Mouse (Mus musculus) kidney, postnatal 36 days (tissue): ENCODE results near the gene Rftn1.

ENCODE experiments used
- DNase-seq, 2 experiments: peaks; one replicate each; pipeline ENCODE4 v3.0.0; 2021 to 2022; ENCODE audit warnings: mixed read lengths in 2 of 2

The Rftn1 gene

DNA sequence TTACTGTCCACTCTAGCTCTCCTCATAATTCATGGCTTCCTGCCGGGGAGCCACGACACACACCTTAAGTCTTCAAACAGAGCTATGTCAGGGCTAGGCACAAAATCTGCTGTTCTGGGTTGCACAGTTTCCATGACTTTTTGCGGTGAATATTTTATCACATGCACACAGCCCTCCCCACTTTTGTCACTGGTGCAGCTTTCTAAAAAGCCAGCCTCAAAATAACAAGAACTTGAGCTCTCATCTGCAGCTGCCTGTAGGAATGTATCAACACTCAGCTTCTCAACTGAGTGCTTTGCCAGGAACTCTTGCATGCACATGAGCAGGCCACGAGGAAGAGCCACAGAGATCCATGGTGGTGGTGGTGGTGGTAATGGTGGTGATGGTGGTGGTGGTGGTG is 129.0 kb downstream of the Rftn1 start:
- no peak for DNase-seq

DNA sequence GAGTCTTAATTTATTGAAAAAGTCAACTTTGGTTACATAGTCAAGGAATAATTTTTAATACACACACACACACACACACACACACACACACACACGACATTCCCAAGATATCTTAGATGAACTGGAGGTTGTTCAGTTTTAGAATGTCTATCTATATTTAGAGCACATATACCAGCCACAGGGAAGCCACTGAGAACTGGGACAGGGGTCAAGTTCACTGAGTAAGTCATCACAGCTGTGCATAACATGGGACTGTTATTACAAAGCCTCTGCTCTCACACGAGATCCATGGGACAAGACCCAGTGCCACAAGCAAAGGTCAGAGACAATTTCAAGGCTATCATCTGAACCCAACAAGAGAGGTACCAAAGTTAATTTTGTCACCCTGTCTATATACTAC is 130.3 kb downstream of the Rftn1 start:
- no peak for DNase-seq

DNA sequence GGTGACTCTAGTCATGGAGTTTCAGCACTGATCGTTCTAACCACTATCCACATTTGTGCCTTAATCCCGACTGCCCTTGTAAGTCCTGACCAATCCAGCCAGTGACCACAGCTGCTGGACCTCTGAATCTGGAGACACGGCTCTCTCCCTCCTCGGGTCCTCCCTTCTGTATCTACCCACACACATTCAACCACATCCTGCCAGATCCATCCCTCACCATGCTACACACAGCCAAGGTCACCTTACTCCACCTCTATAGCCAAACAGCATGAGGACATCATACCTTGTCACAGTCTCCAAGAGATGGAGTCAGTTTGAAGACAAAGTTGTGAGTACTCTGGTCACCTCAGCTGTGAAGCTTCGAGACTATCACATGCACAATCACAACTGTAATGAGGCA is 131.1 kb downstream of the Rftn1 start:
- DNase-seq = no peak

DNA sequence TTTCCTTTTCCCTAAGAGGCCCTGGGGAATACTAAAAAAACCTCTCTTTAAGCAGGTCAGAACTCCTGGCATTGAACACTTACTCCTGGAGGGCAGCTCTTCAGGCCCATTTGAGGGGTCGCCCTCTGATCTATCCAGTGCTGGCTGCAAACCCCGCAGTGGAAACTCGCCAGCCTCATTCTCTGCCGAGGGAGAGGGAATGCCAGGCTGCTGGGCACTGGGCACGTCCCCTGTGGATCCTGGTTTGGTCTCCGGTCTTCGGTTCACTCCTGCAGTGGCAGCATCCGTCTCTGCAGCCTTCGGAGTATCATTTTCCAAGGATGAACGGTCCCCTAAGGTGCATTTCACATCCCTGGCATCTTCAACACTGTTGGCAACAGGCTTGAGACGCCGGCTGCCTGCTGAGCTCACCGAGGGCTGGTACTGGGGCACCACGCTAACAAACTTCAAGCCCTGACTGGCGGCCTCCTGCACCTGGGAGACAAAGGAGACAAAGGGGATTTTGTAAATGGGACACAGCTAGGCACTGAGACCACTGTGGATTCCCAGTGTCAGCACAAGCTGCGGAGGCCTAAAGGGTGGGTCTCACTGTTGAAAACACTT is 135.2 kb downstream of the Rftn1 start:
- DNase-seq = no peak

DNA sequence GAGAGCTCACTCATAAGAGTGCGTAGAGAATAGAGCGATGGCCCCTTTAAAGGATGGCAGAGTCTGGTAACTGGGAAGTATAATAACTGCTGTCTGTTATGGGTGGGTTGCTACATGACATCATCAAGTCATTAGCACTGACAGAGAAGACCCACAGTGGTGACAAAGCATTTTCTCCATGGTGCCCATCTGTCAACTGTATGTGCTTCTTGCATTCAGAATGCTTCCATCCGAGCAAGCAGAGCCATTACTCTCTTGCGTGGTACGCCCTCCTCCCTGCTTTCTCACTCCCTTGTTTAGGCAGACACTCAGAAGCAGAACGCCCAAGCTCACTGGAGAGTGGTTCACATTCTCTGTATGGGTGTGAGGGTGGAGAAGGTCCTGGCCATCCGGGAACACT is 135.9 kb downstream of the Rftn1 start:
- no peak for DNase-seq

DNA sequence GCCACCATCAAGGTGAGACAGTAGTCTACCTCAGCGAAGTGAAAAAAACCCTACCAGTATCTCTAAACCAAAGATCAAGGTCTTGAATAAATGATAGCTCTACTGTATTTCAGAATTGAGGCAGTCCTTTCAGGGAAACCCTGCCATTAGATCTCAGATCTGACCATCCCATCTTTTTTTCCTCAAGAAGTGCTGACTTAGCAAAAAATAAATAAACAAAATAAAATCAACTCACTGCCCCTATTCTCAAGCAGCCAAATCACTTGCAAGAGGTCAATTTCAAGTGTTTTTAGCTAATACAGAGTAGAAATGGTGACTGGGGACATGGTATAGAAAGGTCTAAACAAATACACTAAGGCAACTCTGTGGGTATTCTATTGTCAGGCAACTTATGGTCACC is 136.5 kb downstream of the Rftn1 start:
- no peak for DNase-seq

DNA sequence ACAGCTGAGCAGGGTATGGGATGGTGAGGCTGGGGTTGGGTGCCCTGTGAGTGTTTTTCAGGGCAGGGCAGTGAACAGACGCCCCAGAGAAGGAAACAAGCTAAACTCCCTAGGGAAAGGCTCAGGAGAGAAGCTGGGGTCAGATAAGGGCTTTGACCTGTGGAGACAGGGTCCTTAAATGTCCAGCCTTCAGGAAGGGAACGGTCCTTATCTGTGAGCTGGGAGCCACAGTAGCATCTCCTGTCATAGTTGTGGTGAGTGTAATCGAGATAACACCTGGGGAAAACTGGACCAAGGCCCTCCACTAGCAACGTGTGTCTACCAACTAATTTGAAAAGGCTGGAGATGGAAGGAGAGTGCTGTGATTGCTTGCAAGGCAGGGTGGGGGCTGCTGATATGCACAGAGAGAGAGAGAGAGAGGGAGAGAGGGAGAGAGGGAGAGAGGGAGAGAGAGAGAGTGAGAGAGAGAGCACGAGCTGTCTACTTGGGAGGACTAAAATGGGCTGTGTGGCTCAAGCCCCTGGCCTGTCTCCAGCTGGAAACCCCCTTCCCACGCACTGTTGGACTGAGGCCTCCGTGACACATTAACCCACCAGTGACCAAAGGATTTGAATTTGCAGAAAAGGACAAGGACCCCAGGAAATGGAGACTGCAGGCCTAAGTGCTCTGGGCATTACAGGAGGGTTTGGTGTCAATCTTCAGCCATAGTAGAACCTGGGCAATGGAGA is 137.6 kb downstream of the Rftn1 start:
- DNase-seq = no peak

DNA sequence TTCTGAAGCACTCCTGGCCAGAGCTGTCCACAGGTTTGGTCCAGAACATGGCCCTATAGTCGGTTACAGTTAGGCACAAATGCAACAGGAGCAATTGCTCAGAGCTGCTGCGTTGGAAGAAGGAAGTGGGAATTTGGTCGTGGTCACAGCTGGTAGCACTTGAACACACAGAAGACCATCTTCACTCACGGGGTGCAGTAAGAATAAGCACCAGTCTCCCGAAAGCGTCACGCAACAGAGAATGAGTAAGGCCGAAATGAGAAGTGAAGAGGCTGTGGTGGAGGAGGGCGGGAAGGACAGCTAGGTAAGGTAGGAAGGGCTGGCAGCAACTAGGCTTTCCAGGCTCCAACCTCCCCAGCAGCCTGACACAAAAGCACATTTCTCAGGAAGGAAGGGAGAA is 140.0 kb downstream of the Rftn1 start:
- DNase-seq = no peak

DNA sequence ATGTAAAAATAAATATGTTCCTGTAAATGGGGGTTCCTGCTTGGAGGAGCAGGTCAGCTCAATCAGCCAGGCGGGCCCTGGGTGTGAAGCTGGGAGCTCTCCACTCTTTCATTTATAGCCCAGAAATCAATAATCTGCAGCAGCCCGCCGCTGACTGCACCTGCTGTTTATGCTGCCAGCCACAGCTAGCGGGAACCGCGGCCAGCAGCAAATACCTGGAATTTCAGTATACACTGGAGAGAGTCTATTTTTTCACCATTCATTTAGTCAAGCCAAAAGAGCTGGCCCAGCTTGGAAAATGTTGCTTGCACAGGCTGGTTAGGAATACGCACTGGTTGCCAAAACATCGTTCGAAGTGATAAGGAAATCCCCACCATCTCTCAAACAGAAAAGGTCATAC is 142.3 kb downstream of the Rftn1 start:
- DNase-seq = no peak

DNA sequence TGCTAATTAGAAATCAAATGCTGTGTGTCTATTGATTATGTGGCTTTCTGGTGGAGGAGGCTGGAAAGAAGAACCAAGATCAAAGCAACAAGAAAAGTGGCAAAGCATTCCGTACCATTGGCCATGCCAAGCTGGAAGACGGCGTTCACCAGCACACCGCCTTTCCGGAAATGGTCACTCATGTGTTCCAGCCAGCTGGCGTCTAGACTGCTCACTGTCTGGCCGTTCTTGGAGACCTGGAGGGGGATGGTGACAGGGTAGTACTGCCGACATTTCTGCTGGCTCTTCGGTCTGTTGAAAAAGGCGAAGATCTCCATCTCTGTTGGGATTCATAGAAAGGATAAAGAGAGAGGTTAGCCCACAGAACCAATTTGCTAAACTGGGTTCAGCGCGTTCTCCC is 143.3 kb downstream of the Rftn1 start:
- no peak for DNase-seq

DNA sequence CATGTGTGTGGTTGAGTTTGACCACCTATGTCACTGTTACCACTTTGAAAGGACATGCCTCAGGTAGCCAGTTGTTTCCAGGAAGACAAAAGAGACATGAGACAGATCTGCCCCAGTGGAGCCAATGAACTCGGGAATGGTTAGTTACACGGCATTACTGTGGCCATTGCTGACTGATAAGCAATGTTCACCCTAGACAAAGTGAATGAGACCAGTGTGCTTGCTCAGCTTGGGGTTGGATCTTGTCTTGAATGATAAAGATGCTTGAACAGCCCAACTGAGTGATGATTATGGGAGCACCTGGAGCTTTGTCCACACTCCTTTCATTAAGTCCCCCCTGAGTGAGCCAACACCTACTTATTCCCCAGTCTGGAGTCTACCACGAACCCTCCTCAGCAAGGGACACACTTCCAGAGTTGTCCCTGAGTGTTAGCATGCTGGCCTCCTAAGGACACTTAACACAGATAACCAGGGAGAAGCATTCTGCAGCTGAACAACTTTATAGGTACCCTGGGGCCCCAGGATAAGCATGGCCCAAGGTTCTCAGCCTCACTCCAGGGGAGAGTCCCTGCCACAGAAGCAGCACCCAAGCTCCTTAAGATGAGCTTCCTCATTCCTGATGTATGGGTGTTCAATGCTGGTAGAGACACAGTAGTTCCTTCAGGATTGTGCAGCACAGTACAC is 149.6 kb downstream of the Rftn1 start:
- no peak for DNase-seq

DNA sequence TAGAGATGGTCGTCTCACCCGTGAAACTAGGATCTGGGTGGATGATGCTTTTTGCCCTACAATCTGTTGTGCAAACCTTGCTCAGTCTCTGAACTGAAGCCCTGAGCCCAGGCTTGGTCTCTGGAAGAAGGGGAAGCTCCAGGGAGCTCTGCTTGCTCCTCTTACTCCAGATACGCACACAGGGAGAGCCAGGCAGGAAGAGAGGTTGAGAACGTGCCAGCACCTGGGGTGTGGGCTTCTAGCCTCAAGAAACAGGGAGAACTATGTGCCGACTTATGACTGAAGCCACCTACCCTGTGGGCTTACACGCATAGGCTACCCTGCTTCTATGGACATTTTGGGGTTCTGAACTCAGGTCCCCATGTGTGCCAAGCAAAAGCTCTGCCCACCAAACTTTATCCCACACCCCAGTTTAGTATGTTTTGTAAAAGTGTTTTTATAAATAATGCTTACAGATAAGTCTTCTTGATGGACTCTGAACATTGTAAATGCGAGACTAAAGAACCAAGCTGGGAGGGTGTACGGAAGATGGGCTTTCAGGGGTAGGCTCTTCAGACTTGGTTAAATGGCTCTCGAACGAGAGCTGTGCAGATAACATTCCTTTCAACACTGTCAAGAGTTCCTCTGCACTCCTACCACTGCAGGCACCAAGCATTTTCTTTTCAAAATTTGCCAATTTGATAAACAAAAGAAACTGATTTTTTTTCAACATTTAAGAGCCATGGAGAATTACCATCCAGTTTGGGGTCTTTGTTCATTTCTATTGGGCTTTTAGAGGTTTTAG is 152.4 kb downstream of the Rftn1 start:
- DNase-seq = no peak

DNA sequence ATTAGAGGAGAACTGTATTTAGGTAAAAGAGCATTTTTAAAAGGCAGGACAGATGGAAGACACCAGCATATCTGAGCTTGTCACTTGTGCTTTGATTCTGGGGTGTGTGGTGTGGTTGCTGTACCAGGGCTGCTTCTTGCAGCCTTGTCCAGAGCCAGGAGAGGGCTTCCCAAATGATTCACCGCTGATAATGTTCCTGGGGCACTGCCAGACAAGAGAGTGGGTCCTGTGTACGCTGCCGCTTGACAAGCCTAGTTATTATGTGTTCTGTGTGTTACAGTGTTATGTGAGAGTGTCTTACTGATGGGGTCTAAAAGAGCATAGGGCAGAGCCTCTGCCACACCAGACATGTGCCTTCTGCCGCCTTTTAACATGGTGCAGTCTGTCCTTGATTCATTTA is 153.1 kb downstream of the Rftn1 start:
- DNase-seq = no peak

DNA sequence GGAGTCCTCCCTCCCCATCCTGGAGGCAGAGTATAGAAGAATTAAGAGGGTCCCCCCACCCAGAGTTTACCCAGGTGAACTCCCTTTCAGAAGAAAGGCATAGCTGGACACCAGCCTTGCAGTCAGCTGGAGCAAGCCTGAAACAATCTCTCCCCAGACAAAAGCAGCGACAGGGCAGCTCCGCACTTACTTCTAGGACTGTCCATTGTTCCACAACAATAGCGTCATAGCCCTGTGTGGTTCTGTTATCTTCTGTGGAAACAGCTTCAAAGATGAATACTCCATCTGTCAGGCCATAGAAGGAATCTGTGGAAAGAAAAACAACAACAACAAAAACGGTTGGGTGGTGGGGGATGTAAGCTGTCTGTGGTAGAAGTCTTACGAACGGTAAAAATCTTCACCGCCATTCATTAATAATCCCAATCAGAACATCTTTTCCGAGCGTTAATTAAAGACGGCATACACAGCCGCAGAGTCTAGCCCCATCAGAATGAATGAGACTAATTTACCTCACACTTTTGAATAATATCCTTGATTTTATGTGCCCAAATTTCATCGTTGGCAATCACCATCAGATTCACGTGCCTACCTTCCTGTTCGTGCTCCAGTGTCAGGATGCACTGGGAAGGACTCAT is 153.6 kb downstream of the Rftn1 start:
- no peak for DNase-seq

DNA sequence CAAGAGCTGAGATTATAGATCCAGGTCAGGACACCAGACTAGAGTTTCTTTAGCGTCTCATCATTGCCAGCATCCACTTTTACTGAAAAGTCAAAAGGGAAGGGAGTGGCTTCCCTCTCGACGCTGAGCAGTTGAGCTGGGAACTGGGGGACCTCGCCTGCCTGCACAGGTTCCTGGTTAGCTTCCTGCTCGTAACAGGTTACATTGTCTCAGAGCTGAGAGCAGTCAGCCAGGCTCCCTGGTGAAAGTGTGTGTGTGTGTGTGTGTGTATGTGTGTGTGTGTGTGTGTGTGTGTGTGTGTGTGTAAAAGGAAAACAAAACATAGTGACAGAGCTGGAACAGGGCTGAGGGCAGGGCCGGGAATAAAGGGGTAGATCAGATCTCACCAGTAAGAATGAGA is 156.8 kb downstream of the Rftn1 start:
- DNase-seq = peak; percentile 10 to 16

DNA sequence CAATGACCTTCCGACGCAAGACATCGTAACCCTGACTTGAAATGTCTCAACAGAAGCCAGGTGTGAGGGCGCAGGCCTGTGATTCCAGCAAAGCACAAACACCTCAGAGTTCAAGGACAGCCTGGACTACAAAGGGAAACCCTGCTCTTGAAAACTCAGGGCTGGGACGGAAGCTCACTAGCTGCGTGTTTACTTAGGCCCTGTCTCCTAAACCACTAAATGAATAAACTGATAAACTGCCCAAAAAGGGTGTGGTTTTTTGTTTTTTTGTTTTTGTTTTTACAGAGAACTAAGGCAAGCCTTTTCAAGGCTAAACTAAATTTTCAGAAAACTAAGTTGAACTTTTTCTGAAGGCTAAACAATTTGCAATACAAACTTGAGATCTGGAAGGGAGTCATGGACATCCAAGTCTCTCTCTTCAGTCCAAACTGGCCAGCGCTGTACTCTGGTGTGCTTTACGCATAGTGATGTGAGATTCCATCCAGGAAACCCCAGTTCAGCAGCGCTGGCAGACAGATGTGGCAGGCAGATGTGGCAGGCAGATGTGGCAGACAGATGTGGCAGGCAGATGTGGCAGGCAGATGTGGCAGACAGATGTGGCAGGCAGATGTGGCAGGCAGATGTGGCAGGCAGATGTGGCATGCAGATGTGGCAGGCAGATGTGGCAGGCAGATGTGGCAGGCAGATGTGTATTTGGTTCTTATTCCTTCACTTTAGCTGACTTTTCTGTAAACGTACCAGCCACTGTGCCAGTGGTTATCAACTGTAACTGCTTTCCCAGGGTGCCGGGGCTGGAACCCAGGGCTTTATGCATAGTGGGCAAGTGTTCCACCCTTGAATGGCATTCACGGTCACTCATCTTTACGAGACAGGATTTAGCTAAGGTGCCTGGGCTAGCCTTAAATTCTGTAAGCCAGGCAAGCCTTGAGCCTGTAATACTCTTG is 158.7 kb downstream of the Rftn1 start:
- DNase-seq = no peak

DNA sequence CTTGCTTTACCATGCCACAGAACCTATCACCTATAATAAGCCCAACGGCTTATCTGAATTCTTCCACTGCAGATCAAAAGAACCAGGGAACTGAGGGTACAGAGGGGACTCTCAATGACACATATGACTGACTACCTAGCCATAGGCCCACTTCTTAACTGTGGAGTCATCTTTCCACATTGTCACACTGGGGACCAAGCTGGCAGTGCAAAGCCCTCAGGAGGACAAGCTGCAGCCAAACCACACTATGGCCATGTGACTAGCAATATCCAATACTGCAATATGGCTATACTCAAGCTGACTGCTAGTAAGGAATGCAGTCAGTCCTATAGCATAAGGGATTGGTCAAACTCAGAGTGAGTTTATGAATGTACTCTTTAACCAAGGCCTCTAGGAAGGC is 164.8 kb downstream of the Rftn1 start:
- DNase-seq = no peak

DNA sequence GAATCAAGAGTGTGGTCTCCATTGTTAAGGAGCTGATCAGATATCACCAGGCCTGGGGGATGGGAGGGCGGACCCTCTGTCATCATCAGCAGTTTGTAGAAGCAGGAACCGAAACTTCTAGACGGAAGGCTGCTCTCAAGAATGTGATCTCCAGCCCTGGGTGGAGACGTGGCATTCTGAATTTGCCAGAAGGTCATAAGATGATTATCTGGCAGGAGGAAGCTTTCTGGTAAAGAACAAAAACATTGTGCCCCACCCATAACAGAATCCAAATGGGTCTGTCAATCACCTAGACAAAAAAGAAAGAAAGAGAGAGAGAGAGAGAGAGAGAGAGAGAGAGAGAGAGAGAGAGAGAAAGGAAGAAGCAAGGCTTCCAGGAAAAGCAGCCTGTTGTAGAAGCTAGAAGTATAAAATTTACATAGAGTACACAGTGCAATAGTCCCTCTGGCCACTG is 165.3 kb downstream of the Rftn1 start:
- peak; percentile 11 to 35 for DNase-seq

DNA sequence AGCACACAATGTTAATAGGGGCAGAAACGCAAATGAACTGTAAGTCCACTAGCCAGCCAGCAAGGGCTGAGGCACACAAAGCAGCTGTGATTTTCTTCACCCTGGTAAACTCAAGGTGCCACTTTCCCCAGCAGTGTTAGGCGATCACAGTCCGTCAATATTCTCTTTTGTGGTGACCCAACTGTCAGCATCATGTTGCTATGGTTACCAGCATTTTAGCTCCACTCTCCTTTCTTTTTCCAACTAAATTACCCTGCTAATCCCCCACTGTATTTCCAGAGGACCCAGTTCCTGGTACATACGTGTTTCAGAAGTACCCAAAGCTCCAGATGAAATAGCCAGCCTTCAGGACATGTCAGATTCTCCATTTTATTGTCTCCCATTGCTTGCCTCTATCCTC is 169.1 kb downstream of the Rftn1 start:
- DNase-seq = no peak

DNA sequence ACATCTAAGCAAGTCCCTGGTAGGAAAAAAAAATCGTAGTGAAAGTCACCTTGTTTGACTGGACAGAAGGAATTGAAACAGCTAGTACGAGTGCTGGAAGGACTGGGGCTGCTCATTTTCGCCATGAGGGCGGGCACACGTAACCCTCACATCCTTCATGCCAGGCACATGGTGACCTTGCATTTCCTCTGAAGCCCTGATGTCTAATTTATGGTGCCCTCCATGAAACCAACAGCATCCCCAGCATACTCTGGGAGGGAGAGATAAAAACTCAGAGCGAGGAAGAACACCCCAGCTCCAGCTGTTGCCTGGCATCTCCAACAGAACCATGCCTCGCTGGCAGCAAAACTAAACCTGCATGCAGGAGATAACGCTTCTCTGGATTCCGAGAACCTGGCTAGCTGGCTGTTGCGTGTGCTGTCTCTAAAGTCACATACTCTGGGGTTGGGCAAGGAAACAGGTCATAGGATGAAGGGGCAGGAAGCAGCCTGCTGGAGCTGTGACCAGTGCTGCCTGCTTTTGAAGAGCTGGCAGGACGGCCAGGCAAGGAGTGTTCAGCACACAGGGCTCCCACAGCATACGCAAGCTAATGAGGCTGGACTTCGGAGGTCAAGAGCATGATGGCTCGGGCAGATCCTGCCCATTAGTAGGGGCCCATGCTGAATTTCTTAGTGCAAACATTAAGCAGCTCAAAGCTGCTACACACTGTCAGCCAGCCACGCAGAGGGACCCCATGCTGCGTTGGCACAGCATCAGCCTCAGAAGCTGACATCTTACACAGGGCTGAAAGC is 170.1 kb downstream of the Rftn1 start:
- no peak for DNase-seq

DNA sequence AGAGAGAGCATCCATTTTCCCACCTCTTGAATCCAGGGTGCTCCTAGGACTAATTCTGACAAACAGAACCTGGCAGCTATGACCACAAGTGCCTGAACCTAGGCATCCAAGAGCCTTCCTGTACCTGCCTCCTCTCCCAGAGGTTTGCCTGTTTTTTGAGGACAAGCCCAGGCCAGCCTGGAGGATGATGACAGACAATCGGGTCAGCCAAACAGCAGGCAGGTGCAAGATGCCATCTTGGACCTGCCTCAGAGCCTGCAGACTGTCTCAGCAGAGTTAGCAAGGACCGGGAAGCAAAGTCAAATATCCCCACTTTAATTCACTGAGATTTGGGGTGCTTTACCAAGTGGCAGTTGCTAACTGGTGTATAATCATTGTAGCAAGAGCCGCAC is 170.7 kb downstream of the Rftn1 start:
- no peak for DNase-seq
